Mouse (Mus musculus) limb, embryonic 15.5 days (tissue): ENCODE results near the gene Pi4ka. TPM values are rescaled to one million over a fixed set of nuclear protein-coding genes. Genes with fewer than 3 reads are reported as not detected.

Source experiments
- ATAC-seq: fragments of 200-750 bp; cut with Nextera tagmentation; 2 replicates; pipeline ENCODE4 v1.8.0; 2017; ENCODE audit warnings: low read depth, moderate TSS enrichment; ENCODE audit not compliant: insufficient number of reproducible peaks, low FRiP score, low TSS enrichment
- H3K27ac ChIP-seq: fragments of 300-500 bp; sonication (generic); 2 replicates; pipeline ENCODE4 v1.5.1; 2015; ENCODE audit warnings: moderate library complexity, mild to moderate bottlenecking, inconsistent platforms
- H3K27me3 ChIP-seq: fragments of 300-500 bp; sonication (generic); 2 replicates; pipeline ENCODE4 v1.6.1; 2015; ENCODE audit warnings: inconsistent platforms
- H3K36me3 ChIP-seq: fragments of 300-500 bp; sonication (generic); 2 replicates; pipeline ENCODE4 v1.6.1; 2015; ENCODE audit warnings: inconsistent platforms
- H3K4me1 ChIP-seq: fragments of 300-500 bp; sonication (generic); 2 replicates; pipeline ENCODE4 v1.6.1; 2015; ENCODE audit warnings: inconsistent platforms
- H3K4me2 ChIP-seq: fragments of 300-500 bp; sonication (generic); 2 replicates; pipeline ENCODE4 v1.6.1; 2015; ENCODE audit warnings: mild to moderate bottlenecking, inconsistent platforms
- H3K4me3 ChIP-seq: fragments of 300-500 bp; sonication (generic); 2 replicates; pipeline ENCODE4 v1.5.1; 2015; ENCODE audit warnings: mild to moderate bottlenecking, inconsistent platforms
- H3K9ac ChIP-seq: fragments of 300-500 bp; sonication (generic); 2 replicates; pipeline ENCODE4 v1.6.1; 2015; ENCODE audit warnings: inconsistent platforms
- H3K9me3 ChIP-seq: fragments of 300-500 bp; sonication (generic); 2 replicates; pipeline ENCODE4 v1.6.1; 2016; ENCODE audit warnings: inconsistent platforms
- WGBS: fragments of 180-500 bp; shearing (Covaris S2); methylation state at CpG from one replicate; pipeline ENCODE4 v1.1.7; 2015; 5-methylcytosine and 5-hydroxymethylcytosine counted together
- polyA plus RNA-seq: library from polyadenylated mRNA; unstranded; fragments of >200 nt; fragmentation: Nextera tagmentation; extraction: Ambion mirVana; gene quantifications from 2 replicates; pipeline ENCODE4 v1.2.1, GENCODE M21; 2015

The Pi4ka gene
- polyA plus RNA-seq, 1 experiment from 2014 or later: 30.7 TPM

GRCm38 (mm10) chr16:17383594-17384326 is 22.4 kb downstream of the Pi4ka start:
- WGBS: 89% methylated on average over 2 of the region's 2 CpGs
- H3K4me2 ChIP-seq: no peak overlapping the region
- H3K9ac ChIP-seq: no peak overlapping the region
- H3K36me3 ChIP-seq: peaks cover 31% of the 10 kb centered on the region
- H3K27ac ChIP-seq: no peak overlapping the region
- no peaks in the 10 kb centered on the region for H3K27me3 ChIP-seq
- no peak for ATAC-seq
- H3K4me1 ChIP-seq: no peaks in the 10 kb centered on the region
- H3K9me3 ChIP-seq: no peaks in the 10 kb centered on the region
- H3K4me3 ChIP-seq: no peak overlapping the region

GRCm38 (mm10) chr16:17382306-17382705 is 23.8 kb downstream of the Pi4ka start:
- no peak for ATAC-seq
- no peak overlapping the region for H3K4me2 ChIP-seq
- H3K4me1 ChIP-seq: no peaks in the 10 kb centered on the region
- WGBS: 90% methylated on average over 4 of the region's 4 CpGs
- no peaks in the 10 kb centered on the region for H3K27me3 ChIP-seq
- no peak overlapping the region for H3K4me3 ChIP-seq
- no peak overlapping the region for H3K27ac ChIP-seq
- no peaks in the 10 kb centered on the region for H3K9me3 ChIP-seq
- no peak overlapping the region for H3K9ac ChIP-seq
- H3K36me3 ChIP-seq: peaks cover 37% of the 10 kb centered on the region

GRCm38 (mm10) chr16:17358787-17359186 is 47.3 kb downstream of the Pi4ka start:
- Histone ChIP-seq H3K9me3 (no peaks in the 10 kb centered on the region), H3K9ac (no peak overlapping the region), H3K27me3 (no peaks in the 10 kb centered on the region), H3K36me3 (peaks cover 47% of the 10 kb centered on the region), H3K4me3 (no peak overlapping the region), H3K4me2 (no peak overlapping the region), H3K4me1 (no peaks in the 10 kb centered on the region), H3K27ac (no peak overlapping the region)
- no peak for ATAC-seq
- WGBS: 95% methylated on average over 4 of the region's 4 CpGs

GRCm38 (mm10) chr16:17356031-17356430 is 50.1 kb downstream of the Pi4ka start:
- Histone ChIP-seq H3K27me3 (no peaks in the 10 kb centered on the region), H3K27ac (no peak overlapping the region), H3K9ac (no peak overlapping the region), H3K4me1 (no peaks in the 10 kb centered on the region), H3K36me3 (peaks cover 53% of the 10 kb centered on the region), H3K4me3 (no peak overlapping the region), H3K9me3 (no peaks in the 10 kb centered on the region), H3K4me2 (no peak overlapping the region)
- 86% methylated on average over 6 of the region's 6 CpGs for WGBS
- ATAC-seq: no peak

GRCm38 (mm10) chr16:17346766-17347165 is 59.3 kb downstream of the Pi4ka start:
- H3K4me3 ChIP-seq: no peak overlapping the region
- H3K4me1 ChIP-seq: no peaks in the 10 kb centered on the region
- no peak for ATAC-seq
- no peak overlapping the region for H3K9ac ChIP-seq
- H3K27ac ChIP-seq: no peak overlapping the region
- no peak overlapping the region for H3K4me2 ChIP-seq
- no peaks in the 10 kb centered on the region for H3K9me3 ChIP-seq
- peaks cover 65% of the 10 kb centered on the region for H3K36me3 ChIP-seq
- H3K27me3 ChIP-seq: no peaks in the 10 kb centered on the region
- WGBS: 87% methylated on average over 1 of the region's 1 CpGs

- ATAC-seq: no peak
- H3K27ac ChIP-seq: no peak overlapping the region
- no peaks in the 10 kb centered on the region for H3K9me3 ChIP-seq
- H3K4me3 ChIP-seq: no peak overlapping the region
- H3K9ac ChIP-seq: no peak overlapping the region
- H3K4me2 ChIP-seq: no peak overlapping the region
- H3K4me1 ChIP-seq: no peaks in the 10 kb centered on the region
- H3K36me3 ChIP-seq: peaks cover 55% of the 10 kb centered on the region
- 93% methylated on average over 2 of the region's 2 CpGs for WGBS
- no peaks in the 10 kb centered on the region for H3K27me3 ChIP-seq
These were observed 60.3 kb downstream of the Pi4ka start for GRCm38 (mm10) chr16:17345813-17346155.

GRCm38 (mm10) chr16:17345141-17345812 is 60.8 kb downstream of the Pi4ka start:
- Histone ChIP-seq H3K36me3 (peaks cover 53% of the 10 kb centered on the region), H3K27me3 (no peaks in the 10 kb centered on the region), H3K9ac (no peak overlapping the region), H3K4me2 (no peak overlapping the region), H3K9me3 (no peaks in the 10 kb centered on the region), H3K4me1 (no peaks in the 10 kb centered on the region), H3K4me3 (no peak overlapping the region), H3K27ac (no peak overlapping the region)
- WGBS: 84% methylated on average over 8 of the region's 8 CpGs
- no peak for ATAC-seq

GRCm38 (mm10) chr16:17341847-17342246 is 64.3 kb downstream of the Pi4ka start:
- Histone ChIP-seq H3K4me2 (no peak overlapping the region), H3K9me3 (no peaks in the 10 kb centered on the region), H3K27ac (no peak overlapping the region), H3K36me3 (peaks cover 35% of the 10 kb centered on the region), H3K4me3 (no peak overlapping the region), H3K9ac (no peak overlapping the region), H3K27me3 (no peaks in the 10 kb centered on the region), H3K4me1 (no peaks in the 10 kb centered on the region)
- 84% methylated on average over 4 of the region's 4 CpGs for WGBS
- ATAC-seq: no peak

GRCm38 (mm10) chr16:17340705-17341104 is 65.4 kb downstream of the Pi4ka start:
- WGBS: 79% methylated on average over 2 of the region's 2 CpGs
- Histone ChIP-seq H3K27me3 (no peaks in the 10 kb centered on the region), H3K9ac (no peak overlapping the region), H3K4me3 (no peak overlapping the region), H3K36me3 (peaks cover 38% of the 10 kb centered on the region), H3K27ac (no peak overlapping the region), H3K4me1 (no peaks in the 10 kb centered on the region), H3K9me3 (no peaks in the 10 kb centered on the region), H3K4me2 (no peak overlapping the region)
- ATAC-seq: no peak

GRCm38 (mm10) chr16:17339701-17340100 is 66.4 kb downstream of the Pi4ka start:
- Histone ChIP-seq H3K27ac (no peak overlapping the region), H3K4me1 (no peaks in the 10 kb centered on the region), H3K27me3 (no peaks in the 10 kb centered on the region), H3K9ac (no peak overlapping the region), H3K4me2 (no peak overlapping the region), H3K36me3 (peaks cover 38% of the 10 kb centered on the region), H3K4me3 (no peak overlapping the region), H3K9me3 (no peaks in the 10 kb centered on the region)
- 91% methylated on average over 7 of the region's 7 CpGs for WGBS
- ATAC-seq: no peak

- H3K27ac ChIP-seq: no peak overlapping the region
- H3K36me3 ChIP-seq: peaks cover 21% of the 10 kb centered on the region; the same call in 1 of the 2 replicates
- H3K27me3 ChIP-seq: no peaks in the 10 kb centered on the region
- no peaks in the 10 kb centered on the region for H3K9me3 ChIP-seq
- WGBS: 47% methylated on average over 1 of the region's 1 CpGs
- no peaks in the 10 kb centered on the region for H3K4me1 ChIP-seq
- no peak overlapping the region for H3K4me3 ChIP-seq
- no peak overlapping the region for H3K4me2 ChIP-seq
- no peak for ATAC-seq
- no peak overlapping the region for H3K9ac ChIP-seq
These were observed 70.0 kb downstream of the Pi4ka start for GRCm38 (mm10) chr16:17336089-17336488.

GRCm38 (mm10) chr16:17334574-17334973 is 71.5 kb downstream of the Pi4ka start:
- H3K4me1 ChIP-seq: no peaks in the 10 kb centered on the region
- H3K27ac ChIP-seq: no peak overlapping the region
- H3K9me3 ChIP-seq: no peaks in the 10 kb centered on the region
- no peak overlapping the region for H3K4me2 ChIP-seq
- no peak for ATAC-seq
- peaks cover 16% of the 10 kb centered on the region; the same call in 1 of the 2 replicates for H3K36me3 ChIP-seq
- H3K27me3 ChIP-seq: no peaks in the 10 kb centered on the region
- no peak overlapping the region for H3K4me3 ChIP-seq
- no peak overlapping the region for H3K9ac ChIP-seq
